Mouse (Mus musculus): ENCODE results near the gene Zfp558. TPM values are rescaled to one million over a fixed set of nuclear protein-coding genes. Genes with fewer than 3 reads are reported as not detected.
A peak's percentile ranks its signal among the peaks of the same experiment; 100 is the strongest.
"Not testable (repeated sequence)": the region's sequence is repeated elsewhere in the genome, so short reads cannot be mapped to it uniquely, and the experiment has no call there.

Zfp558 gene
- 3.7 TPM for polyA plus RNA-seq (2021)

- ATAC-seq = no peak
- in situ Hi-C loops (cut with MboI; ENCODE audit: low pct_unique_long_range_greater_than_20kb) = loop anchor here (10.0 kb wide), 1 partner anchor 163 kb away; no protein-coding TSS in a partner anchor
- CTCF ChIA-PET = no interaction called here
- POLR2A ChIA-PET = interaction anchor here (0.7 kb wide), 1 partner anchor 97 kb away, joined by 6 read pairs; no protein-coding TSS in a partner anchor
- H3K27me3 ChIP-seq = peaks cover 10% of the 10 kb centered on the region
- TF ChIP-seq CTCF (IDR thresholded peaks at IDR 0.05) = no peak
- no peak for DNase-seq (ENCODE audit: low read depth, low spot score)
Measured at GRCm38 (mm10) chr9:18478168-18478567, at the start of gene Zfp558, which contains the start of gene Mbd3l1. Zfp558 (minus strand) TSS chr9:18478268. Mbd3l1 (plus strand) TSS chr9:18478359.

- POLR2A ChIA-PET = no interaction called here
- no peak for DNase-seq (ENCODE audit: low read depth, low spot score)
- peak; percentile 40 for TF ChIP-seq CTCF (IDR thresholded peaks at IDR 0.05)
- CTCF ChIA-PET = no interaction called here
- in situ Hi-C loops (cut with MboI; ENCODE audit: low pct_unique_long_range_greater_than_20kb) = loop anchor here (25.0 kb wide), 1 partner anchor 229 kb away; no protein-coding TSS in a partner anchor
- ATAC-seq = peak; percentile 60
- no peaks in the 10 kb centered on the region for H3K27me3 ChIP-seq
Measured at GRCm38 (mm10) chr9:18508098-18508497, 30.0 kb upstream of the Zfp558 start.

GRCm38 (mm10) chr9:18473324-18474128 lies 4.5 kb downstream of the Zfp558 start:
- H3K27me3 ChIP-seq = peaks cover 5% of the 10 kb centered on the region
- ChIA-PET POLR2A (no interaction called here), CTCF (interaction anchor here (1.3 kb wide), 1 partner anchor 12 kb away, joined by 4 read pairs; no protein-coding TSS in a partner anchor)
- ATAC-seq = peak; percentile 99
- peak; percentile 20 for DNase-seq (ENCODE audit: low read depth, low spot score)
- peak; percentile 31 for TF ChIP-seq CTCF (IDR thresholded peaks at IDR 0.05)
- in situ Hi-C loops (cut with MboI; ENCODE audit: low pct_unique_long_range_greater_than_20kb) = loop anchor here (10.0 kb wide), 1 partner anchor 159 kb away; no protein-coding TSS in a partner anchor

- DNase-seq (ENCODE audit: low read depth, low spot score) (no peak), ATAC-seq (no peak)
- ChIA-PET POLR2A (no interaction called here), CTCF (no interaction called here)
- in situ Hi-C loops (cut with MboI; ENCODE audit: low pct_unique_long_range_greater_than_20kb) = no loop called here
- TF ChIP-seq CTCF (IDR thresholded peaks at IDR 0.05) = no peak
- H3K27me3 ChIP-seq = no peaks in the 10 kb centered on the region
Measured at GRCm38 (mm10) chr9:18468005-18468404, 10.1 kb downstream of the Zfp558 start.

- no peak for TF ChIP-seq CTCF (IDR thresholded peaks at IDR 0.05)
- H3K27me3 ChIP-seq = no peaks in the 10 kb centered on the region
- ChIA-PET POLR2A (no interaction called here), CTCF (no interaction called here)
- ATAC-seq = no peak
- DNase-seq (ENCODE audit: low read depth, low spot score) = no peak
- in situ Hi-C loops (cut with MboI; ENCODE audit: low pct_unique_long_range_greater_than_20kb) = no loop called here
Measured at GRCm38 (mm10) chr9:18467350-18467749, 10.7 kb downstream of the Zfp558 start.

- no peak for TF ChIP-seq CTCF (IDR thresholded peaks at IDR 0.05)
- DNase-seq (ENCODE audit: low read depth, low spot score) (peak; percentile 73), ATAC-seq (peak; percentile 93)
- H3K27me3 ChIP-seq = no peaks in the 10 kb centered on the region
- POLR2A ChIA-PET = no interaction called here
- CTCF ChIA-PET = interaction anchor here (0.8 to 2.0 kb wide), 3 partner anchors 11 to 28 kb away, joined by 3 to 4 read pairs (median 3); no protein-coding TSS in a partner anchor
- in situ Hi-C loops (cut with MboI; ENCODE audit: low pct_unique_long_range_greater_than_20kb) = no loop called here
Measured at GRCm38 (mm10) chr9:18456520-18456919, 21.5 kb downstream of the Zfp558 start.

- CTCF ChIA-PET = no interaction called here
- in situ Hi-C loops (cut with MboI; ENCODE audit: low pct_unique_long_range_greater_than_20kb) = no loop called here
- POLR2A ChIA-PET = no interaction called here
- DNase-seq (ENCODE audit: low read depth, low spot score) (peak; percentile 25), ATAC-seq (peak; percentile 65)
- no peaks in the 10 kb centered on the region for H3K27me3 ChIP-seq
- TF ChIP-seq CTCF (IDR thresholded peaks at IDR 0.05) = no peak
Measured at GRCm38 (mm10) chr9:18431687-18432086, 46.4 kb downstream of the Zfp558 start.

- no peak for TF ChIP-seq CTCF (IDR thresholded peaks at IDR 0.05)
- POLR2A ChIA-PET = no interaction called here
- ATAC-seq (no peak), DNase-seq (ENCODE audit: low read depth, low spot score) (no peak)
- H3K27me3 ChIP-seq = no peaks in the 10 kb centered on the region
- CTCF ChIA-PET = no interaction called here
- in situ Hi-C loops (cut with MboI; ENCODE audit: low pct_unique_long_range_greater_than_20kb) = no loop called here
Measured at GRCm38 (mm10) chr9:18430354-18430753, 47.7 kb downstream of the Zfp558 start, which contains the start of gene Mbd3l2. Mbd3l2 (plus strand) TSS chr9:18430654.

- POLR2A ChIA-PET; ATAC-seq; in situ Hi-C loops (cut with MboI; ENCODE audit: low pct_unique_long_range_greater_than_20kb); DNase-seq (ENCODE audit: low read depth, low spot score); CTCF ChIA-PET; H3K27me3 ChIP-seq: not testable (repeated sequence)
Measured at GRCm38 (mm10) chr9:18412371-18412770, 65.7 kb downstream of the Zfp558 start.

Other genes with a start within 250 kb of the Zfp558 start
- 92.9 TPM for gene Chordc1, start 186.1 kb downstream of the Zfp558 start, polyA plus RNA-seq (2021)
- 0.26 TPM for gene Naalad2, start 75.3 kb downstream of the Zfp558 start, polyA plus RNA-seq (2021)
- not detected for gene Ubtfl1, start 73.8 kb downstream of the Zfp558 start, polyA plus RNA-seq (2021)
- not detected for gene Mbd3l2, start 47.6 kb downstream of the Zfp558 start, polyA plus RNA-seq (2021)
- gene Mbd3l1, start 91 bp upstream of the Zfp558 start, polyA plus RNA-seq (2021) = 0.09 TPM
- gene Muc16, start 196.3 kb upstream of the Zfp558 start, polyA plus RNA-seq (2021) = not detected